Mouse (Mus musculus) T-helper 2 cell (primary cell): ENCODE results near the gene Ppan.

ENCODE experiments used
- in situ Hi-C: fragments of 300-600 bp; cut with MboI, MseI; formaldehyde crosslinking; loops from one replicate; pipeline ENCODE4 v1.15.1; 2025; ENCODE audit warnings: high pct_unique_total_duplicates

Gene Ppan

GRCm38 (mm10) chr9:20909948-20910347 lies 22.0 kb downstream of the Ppan start:
- in situ Hi-C loops = loop anchor here (5.0 to 25.0 kb wide), 3 partner anchors 37 to 1452 kb away; partner anchors contain the start of gene Cdc37

- in situ Hi-C loops = loop anchor here (10.0 to 25.0 kb wide), 2 partner anchors 229 to 1446 kb away; partner anchors contain the start of gene Cdc37
Observed at GRCm38 (mm10) chr9:20916160-20916559, 28.2 kb downstream of the Ppan start.

- in situ Hi-C loops = loop anchor here (10.0 to 25.0 kb wide), 3 partner anchors 72 to 1439 kb away; no protein-coding TSS in a partner anchor
Observed at GRCm38 (mm10) chr9:20923258-20923657, 35.3 kb downstream of the Ppan start.
